Mouse (Mus musculus): ENCODE measurements at regions not wholly inside any gene's neighbourhood (a gene's known extent, or its start where the extent isn't known, plus 50 kb on each side); places are given as distances from the start of the nearest gene placed in this dataset.

- H3K27ac ChIP-seq: no peak overlapping the region
- WGBS: 85% methylated on average over 5 of the region's 5 CpGs
- peaks cover 13% of the 10 kb centered on the region for H3K4me1 ChIP-seq
- H3K9ac ChIP-seq: no peak overlapping the region
- no peak overlapping the region for H3K4me3 ChIP-seq
- no peaks in the 10 kb centered on the region for H3K27me3 ChIP-seq (replicated peaks)
- no peaks in the 10 kb centered on the region for H3K36me3 ChIP-seq (replicated peaks)
- no peak overlapping the region for H3K4me2 ChIP-seq
- H3K9me3 ChIP-seq: no peaks in the 10 kb centered on the region
- ATAC-seq (replicated peaks): no peak
Observed at GRCm38 (mm10) chr10:99456180-99456579, 193.1 kb downstream of the Dusp6 start.

- no peaks in the 10 kb centered on the region for H3K9me3 ChIP-seq
- H3K9ac ChIP-seq: no peak overlapping the region
- no peaks in the 10 kb centered on the region for H3K27me3 ChIP-seq (replicated peaks)
- H3K36me3 ChIP-seq (replicated peaks): no peaks in the 10 kb centered on the region
- H3K4me3 ChIP-seq: no peak overlapping the region
- no peak overlapping the region for H3K4me2 ChIP-seq
- WGBS: 82% methylated on average over 3 of the region's 3 CpGs
- no peak overlapping the region for H3K27ac ChIP-seq
- H3K4me1 ChIP-seq: peaks cover 11% of the 10 kb centered on the region
- ATAC-seq (replicated peaks): no peak
Observed at GRCm38 (mm10) chr10:99458047-99458446, 195.0 kb downstream of the Dusp6 start.

- 80% methylated on average over 9 of the region's 9 CpGs for WGBS
- no peak overlapping the region for H3K27ac ChIP-seq
Observed at GRCm38 (mm10) chr10:99459171-99459660, 196.2 kb downstream of the Dusp6 start.

GRCm38 (mm10) chr10:99459823-99460361 lies 196.9 kb downstream of the Dusp6 start:
- H3K4me1 ChIP-seq: peaks cover 11% of the 10 kb centered on the region
- 50% methylated on average over 10 of the region's 10 CpGs for WGBS

More at GRCm38 (mm10) chr10:99459171-99459660, 196.2 kb downstream of the Dusp6 start:
- H3K36me3 ChIP-seq (replicated peaks): no peaks in the 10 kb centered on the region
- no peaks in the 10 kb centered on the region for H3K27me3 ChIP-seq (replicated peaks)
- H3K4me1 ChIP-seq: peaks cover 11% of the 10 kb centered on the region
- ATAC-seq (replicated peaks): no peak
- no peak overlapping the region for H3K9ac ChIP-seq
- H3K4me2 ChIP-seq: no peak overlapping the region
- H3K4me3 ChIP-seq: no peak overlapping the region
- no peaks in the 10 kb centered on the region for H3K9me3 ChIP-seq

GRCm38 (mm10) chr10:99460847-99461445 lies 197.9 kb downstream of the Dusp6 start:
- peaks cover 11% of the 10 kb centered on the region for H3K4me1 ChIP-seq
- H3K9ac ChIP-seq: peak overlapping the region; percentile 31; the same call in 1 of the 2 replicates
- H3K4me2 ChIP-seq: peak overlapping the region; percentile 76
- H3K4me3 ChIP-seq: peak overlapping the region; percentile 41
- H3K36me3 ChIP-seq (replicated peaks): no peaks in the 10 kb centered on the region
- peak overlapping the region; percentile 10; the same call in 1 of the 2 replicates for H3K27ac ChIP-seq
- H3K9me3 ChIP-seq: no peaks in the 10 kb centered on the region
- WGBS: 1% methylated on average over 17 of the region's 17 CpGs
- H3K27me3 ChIP-seq (replicated peaks): no peaks in the 10 kb centered on the region
- ATAC-seq (replicated peaks): peak; percentile 51

More at GRCm38 (mm10) chr10:99459823-99460361, 196.9 kb downstream of the Dusp6 start:
- H3K27ac ChIP-seq: no peak overlapping the region
- no peaks in the 10 kb centered on the region for H3K27me3 ChIP-seq (replicated peaks)
- H3K9ac ChIP-seq: no peak overlapping the region
- ATAC-seq (replicated peaks): no peak
- H3K4me3 ChIP-seq: no peak overlapping the region
- no peak overlapping the region for H3K4me2 ChIP-seq
- H3K36me3 ChIP-seq (replicated peaks): no peaks in the 10 kb centered on the region
- H3K9me3 ChIP-seq: no peaks in the 10 kb centered on the region

- H3K9me3 ChIP-seq: no peaks in the 10 kb centered on the region
- no peaks in the 10 kb centered on the region for H3K36me3 ChIP-seq (replicated peaks)
- ATAC-seq (replicated peaks): peak; percentile 72
- H3K4me3 ChIP-seq: peak overlapping the region; percentile 41
- peaks cover 11% of the 10 kb centered on the region for H3K4me1 ChIP-seq
- peak overlapping the region; percentile 31; the same call in 1 of the 2 replicates for H3K9ac ChIP-seq
- no peaks in the 10 kb centered on the region for H3K27me3 ChIP-seq (replicated peaks)
- peak overlapping the region; percentile 10; the same call in 1 of the 2 replicates for H3K27ac ChIP-seq
- peak overlapping the region; percentile 76 for H3K4me2 ChIP-seq
- WGBS: 3% methylated on average over 13 of the region's 13 CpGs
Observed at GRCm38 (mm10) chr10:99461446-99461966, 198.5 kb downstream of the Dusp6 start.

GRCm38 (mm10) chr10:99466695-99467094 lies 203.7 kb downstream of the Dusp6 start:
- Histone ChIP-seq H3K9ac (no peak overlapping the region), H3K4me3 (no peak overlapping the region), H3K27ac (no peak overlapping the region), H3K36me3 (replicated peaks) (no peaks in the 10 kb centered on the region), H3K4me2 (no peak overlapping the region), H3K4me1 (peaks cover under 1% of the 10 kb centered on the region), H3K9me3 (no peaks in the 10 kb centered on the region), H3K27me3 (replicated peaks) (no peaks in the 10 kb centered on the region)
- no peak for ATAC-seq (replicated peaks)
- WGBS: 100% methylated on average over 1 of the region's 1 CpGs

- no peak overlapping the region for H3K4me2 ChIP-seq
- H3K9me3 ChIP-seq: no peaks in the 10 kb centered on the region
- 68% methylated on average over 9 of the region's 9 CpGs for WGBS
- ATAC-seq (replicated peaks): no peak
- no peak overlapping the region for H3K27ac ChIP-seq
- H3K27me3 ChIP-seq (replicated peaks): no peaks in the 10 kb centered on the region
- H3K36me3 ChIP-seq (replicated peaks): no peaks in the 10 kb centered on the region
- no peak overlapping the region for H3K4me3 ChIP-seq
- no peak overlapping the region for H3K9ac ChIP-seq
- no peaks in the 10 kb centered on the region for H3K4me1 ChIP-seq
Observed at GRCm38 (mm10) chr10:99467319-99467842, 204.3 kb downstream of the Dusp6 start.

- 0 out of 2 replicates have a peak, but pooled peaks cover 3% of the 10 kb centered on the region for H3K4me1 ChIP-seq
- no peak overlapping the region for H3K27ac ChIP-seq
- 18% methylated on average over 3 of the region's 3 CpGs for WGBS
- no peak overlapping the region for H3K4me2 ChIP-seq
- H3K4me3 ChIP-seq: no peak overlapping the region
- ATAC-seq (replicated peaks): no peak
- H3K36me3 ChIP-seq (replicated peaks): no peaks in the 10 kb centered on the region
- no peak overlapping the region for H3K9ac ChIP-seq
- H3K9me3 ChIP-seq: no peaks in the 10 kb centered on the region
- no peaks in the 10 kb centered on the region for H3K27me3 ChIP-seq (replicated peaks)
Observed at GRCm38 (mm10) chr10:99468971-99469370, 205.9 kb downstream of the Dusp6 start.

- 43% methylated on average over 8 of the region's 8 CpGs for WGBS
- 0 out of 2 replicates have a peak, but pooled peaks cover 3% of the 10 kb centered on the region for H3K4me1 ChIP-seq
- no peak overlapping the region for H3K4me2 ChIP-seq
- H3K9ac ChIP-seq: no peak overlapping the region
- H3K27me3 ChIP-seq (replicated peaks): no peaks in the 10 kb centered on the region
- peak overlapping the region; percentile 53; the same call in 1 of the 2 replicates for H3K27ac ChIP-seq
- H3K4me3 ChIP-seq: no peak overlapping the region
- no peaks in the 10 kb centered on the region for H3K36me3 ChIP-seq (replicated peaks)
- no peaks in the 10 kb centered on the region for H3K9me3 ChIP-seq
- ATAC-seq (replicated peaks): no peak
Observed at GRCm38 (mm10) chr10:99471832-99472497, 208.9 kb downstream of the Dusp6 start.

GRCm38 (mm10) chr10:99472806-99473205 lies 209.8 kb downstream of the Dusp6 start:
- H3K27ac ChIP-seq: no peak overlapping the region
- 0 out of 2 replicates have a peak, but pooled peaks cover 3% of the 10 kb centered on the region for H3K4me1 ChIP-seq
- H3K36me3 ChIP-seq (replicated peaks): no peaks in the 10 kb centered on the region
- ATAC-seq (replicated peaks): no peak
- H3K9ac ChIP-seq: no peak overlapping the region
- WGBS: 36% methylated on average over 4 of the region's 4 CpGs
- no peaks in the 10 kb centered on the region for H3K27me3 ChIP-seq (replicated peaks)
- H3K9me3 ChIP-seq: no peaks in the 10 kb centered on the region
- H3K4me3 ChIP-seq: no peak overlapping the region
- no peak overlapping the region for H3K4me2 ChIP-seq

GRCm38 (mm10) chr10:99473758-99474157 lies 210.7 kb downstream of the Dusp6 start:
- Histone ChIP-seq H3K4me1 (0 out of 2 replicates have a peak, but pooled peaks cover 3% of the 10 kb centered on the region), H3K4me2 (no peak overlapping the region), H3K4me3 (no peak overlapping the region), H3K9ac (no peak overlapping the region), H3K27ac (no peak overlapping the region), H3K27me3 (replicated peaks) (no peaks in the 10 kb centered on the region), H3K9me3 (no peaks in the 10 kb centered on the region), H3K36me3 (replicated peaks) (no peaks in the 10 kb centered on the region)
- no peak for ATAC-seq (replicated peaks)
- WGBS: 91% methylated on average over 9 of the region's 9 CpGs
